Mouse (Mus musculus): ENCODE data around the gene 2410004P03Rik. TPM values are rescaled to one million over a fixed set of nuclear protein-coding genes. Genes with fewer than 3 reads are reported as not detected.

2410004P03Rik gene
- not detected for total RNA-seq (2021)
- long read RNA-seq, experiment 1: 0 reads
- long read RNA-seq, experiment 2: 0 reads

DNA sequence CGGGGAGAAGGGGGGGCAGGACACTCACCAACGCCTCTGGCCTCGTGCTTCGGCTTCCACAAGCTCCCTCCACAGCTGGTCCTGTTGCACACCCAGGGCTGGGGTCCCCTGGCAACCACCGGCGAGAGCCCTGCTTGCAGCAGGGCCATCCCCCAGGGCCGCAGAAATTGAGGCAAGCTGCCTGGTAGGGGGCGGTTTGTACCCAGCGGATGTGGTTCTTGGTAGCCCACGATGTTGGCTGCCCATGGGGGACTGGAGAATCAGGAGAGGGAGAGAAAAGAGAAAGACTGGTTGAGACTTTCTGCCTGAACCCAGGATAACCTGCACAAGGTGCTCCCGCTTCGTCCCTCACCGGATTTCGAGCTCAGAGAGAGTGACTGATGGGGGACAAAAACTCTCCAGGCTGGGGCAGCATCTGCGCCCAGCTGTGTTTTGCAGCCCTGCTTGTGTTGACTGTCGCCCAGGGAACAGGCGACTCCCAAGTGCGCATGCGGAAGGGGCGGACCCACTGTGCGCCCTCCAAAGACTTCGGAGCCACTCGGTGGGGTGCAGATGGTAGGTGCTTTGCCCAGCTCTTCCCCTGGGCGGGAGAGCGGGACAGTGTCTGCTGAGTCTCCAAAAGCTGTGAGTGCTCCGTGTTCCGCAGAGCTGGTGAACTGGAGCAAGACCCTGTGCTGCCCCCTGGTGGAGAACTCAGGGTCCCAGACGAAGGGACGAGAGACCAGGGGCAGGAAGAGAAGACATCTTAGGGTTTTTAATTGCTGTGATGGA is at the start of gene 2410004P03Rik:
Gene 2410004P03Rik, minus strand, starts transcription at position 628 of the 771 bp plus-strand sequence.
- peak; percentile 77 to 83 for DNase-seq (ENCODE audit: low spot score in 2 of 2)

DNA sequence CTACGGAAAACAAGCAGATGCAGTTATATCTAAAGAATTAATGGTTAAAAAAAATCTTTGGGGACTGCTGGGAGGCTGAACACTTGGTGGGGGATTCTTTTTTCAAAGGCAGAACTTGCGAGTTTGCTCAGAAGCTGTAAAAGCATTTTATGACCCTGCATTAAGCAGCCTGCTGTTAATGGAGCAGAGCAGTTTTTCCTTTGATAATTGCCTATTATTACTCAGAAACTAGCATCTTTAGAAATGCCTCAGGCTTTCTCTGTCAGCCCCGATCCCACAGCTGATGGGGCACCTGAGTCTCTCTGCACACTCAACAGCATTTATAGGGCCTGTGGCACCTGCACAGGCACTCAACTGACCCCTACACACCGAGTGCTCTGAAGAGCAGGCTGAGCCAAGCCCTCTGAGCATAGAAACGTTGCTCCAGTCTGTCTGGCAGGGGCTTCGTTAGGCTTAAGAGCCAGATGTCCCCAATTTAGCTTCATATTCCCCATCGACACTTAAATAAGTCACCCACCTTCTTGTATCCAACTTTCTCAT is 49.7 kb upstream of the 2410004P03Rik start:
- no peak for DNase-seq (ENCODE audit: low spot score in 2 of 2)

DNA sequence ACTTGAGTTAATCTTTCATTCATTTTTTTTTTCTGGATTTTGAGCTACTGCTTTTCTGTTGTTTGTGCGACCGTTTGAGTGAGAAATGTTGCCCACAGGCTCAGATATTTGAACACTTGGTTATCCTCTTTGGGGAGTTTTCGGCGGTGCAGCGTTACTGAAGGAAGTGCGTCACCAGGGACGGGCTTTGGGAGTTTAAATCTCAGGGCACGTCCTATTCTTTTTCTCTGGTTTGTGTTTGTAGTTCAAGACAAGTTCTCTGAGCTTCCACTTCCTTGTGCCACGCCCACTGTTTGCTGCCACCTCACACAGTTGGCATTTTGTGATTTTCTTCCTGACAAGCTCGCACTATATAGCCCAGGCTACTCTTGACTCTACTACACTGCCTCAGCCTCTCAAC is 47.0 kb upstream of the 2410004P03Rik start:
- DNase-seq (ENCODE audit: low spot score in 2 of 2): no peak

DNA sequence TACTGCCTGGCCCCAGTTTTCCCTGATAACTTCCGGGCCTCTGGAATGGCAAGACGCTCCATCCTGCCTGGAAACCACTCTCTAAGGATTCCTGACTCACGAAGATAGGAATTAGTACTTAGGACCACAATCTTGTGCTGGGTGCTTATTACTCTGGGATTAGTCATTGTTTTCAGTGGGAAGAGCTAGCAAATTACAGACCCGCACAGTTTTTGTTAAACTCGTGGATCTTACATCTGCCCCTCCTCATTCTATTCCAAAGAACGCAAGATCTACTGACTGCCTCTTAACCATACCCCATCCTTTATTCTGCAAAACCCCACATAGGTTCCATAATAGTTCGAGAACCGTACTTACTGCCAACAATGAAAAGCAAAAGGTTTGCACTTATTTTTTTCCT is 45.6 kb upstream of the 2410004P03Rik start:
- no peak for DNase-seq (ENCODE audit: low spot score in 2 of 2)

DNA sequence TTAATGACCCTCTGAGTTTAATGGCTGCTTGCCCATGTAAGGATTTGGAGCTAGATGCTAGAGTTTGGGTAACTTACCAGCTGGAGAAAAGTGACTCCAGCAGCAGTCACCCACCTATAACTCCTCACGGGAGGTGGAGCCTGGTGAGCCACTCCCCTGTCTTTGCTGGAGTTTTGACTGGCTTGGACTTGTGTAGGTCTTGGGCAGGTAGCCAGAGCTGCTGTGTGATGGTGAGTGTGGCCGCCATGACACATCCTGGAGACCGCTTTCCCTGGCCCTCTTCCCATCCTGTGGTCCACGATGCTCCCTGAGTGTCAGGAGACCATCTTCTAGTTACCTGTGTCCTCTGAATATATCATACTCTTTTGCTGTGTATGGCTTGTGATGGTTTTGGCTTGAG is 44.2 kb upstream of the 2410004P03Rik start:
- no peak for DNase-seq (ENCODE audit: low spot score in 2 of 2)

DNA sequence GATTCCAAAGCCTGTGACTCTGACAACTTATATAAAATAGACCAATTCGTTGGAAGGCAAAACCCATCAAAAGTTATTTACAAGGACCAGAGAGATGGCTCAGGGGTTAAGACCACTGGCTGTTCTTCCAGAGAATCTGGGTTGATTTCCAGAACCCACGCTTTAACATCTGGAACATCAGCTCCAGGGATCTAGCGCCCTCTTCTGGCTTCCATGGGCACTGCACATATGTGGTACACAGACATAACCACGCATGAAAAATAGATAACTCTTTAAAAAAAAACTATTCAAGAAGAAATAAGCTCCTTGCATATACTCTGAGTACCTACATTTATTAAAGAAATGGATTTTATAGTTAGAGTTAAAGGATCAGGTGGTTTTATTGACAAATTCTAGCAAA is 43.2 kb upstream of the 2410004P03Rik start:
- no peak for DNase-seq (ENCODE audit: low spot score in 2 of 2)

DNA sequence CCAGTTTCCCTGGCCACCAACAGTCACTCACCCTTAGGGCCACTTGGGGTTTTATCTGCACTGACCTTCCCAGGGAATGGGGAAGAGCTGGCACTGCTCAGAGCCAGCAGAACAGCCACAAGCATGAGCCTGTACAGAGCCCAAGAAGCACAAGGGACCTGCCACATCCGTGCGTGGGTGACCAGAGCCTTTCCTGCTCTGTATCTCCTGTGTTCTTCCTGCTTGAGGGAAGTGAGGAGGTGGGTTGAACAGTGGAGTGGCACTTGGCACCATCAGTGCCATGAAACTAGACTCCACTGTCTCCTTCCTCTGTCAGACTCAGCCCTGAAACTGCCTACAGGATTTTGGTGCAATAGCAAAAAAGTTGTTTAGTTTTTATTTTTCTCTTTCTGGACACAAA is 41.1 kb upstream of the 2410004P03Rik start:
- no peak for DNase-seq (ENCODE audit: low spot score in 2 of 2)

DNA sequence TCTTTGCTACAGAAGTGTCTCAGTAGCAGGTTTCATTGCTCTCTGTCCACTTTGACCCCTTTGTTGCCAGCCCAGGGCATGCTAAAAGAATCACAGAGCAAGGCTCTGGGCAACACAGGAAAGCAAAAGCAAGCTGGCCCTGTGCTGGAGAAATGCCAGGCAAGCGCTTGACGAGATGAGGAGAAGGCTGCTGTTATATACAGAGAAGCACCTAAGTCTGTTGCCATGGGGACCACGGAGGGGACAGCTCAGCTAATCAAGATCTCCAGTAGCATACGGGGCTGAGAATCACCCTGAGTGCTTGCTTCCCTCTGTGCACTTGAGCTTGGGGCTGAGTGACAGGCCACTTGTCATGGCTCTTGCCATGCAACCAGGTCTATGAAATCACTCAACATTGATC is 39.5 kb upstream of the 2410004P03Rik start:
- no peak for DNase-seq (ENCODE audit: low spot score in 2 of 2)

DNA sequence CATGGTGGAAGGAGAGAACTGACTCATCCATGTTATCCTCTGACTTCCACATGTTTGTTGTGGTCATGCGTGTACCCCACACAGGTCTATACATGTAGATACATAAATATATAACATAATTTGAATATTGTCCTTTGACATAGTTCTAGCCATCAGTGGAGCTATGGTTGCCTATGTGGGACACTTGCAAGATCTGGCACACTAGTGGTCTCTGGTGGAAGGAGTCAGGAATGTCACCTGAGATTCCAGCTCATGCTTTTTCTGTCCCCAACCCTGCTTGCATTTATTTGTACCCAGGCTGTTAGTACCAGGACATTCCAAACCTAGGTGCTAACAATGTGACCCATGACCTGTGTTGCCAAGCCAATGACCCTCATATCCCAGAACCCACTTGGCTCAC is 38.3 kb upstream of the 2410004P03Rik start:
- DNase-seq (ENCODE audit: low spot score in 2 of 2): no peak

DNA sequence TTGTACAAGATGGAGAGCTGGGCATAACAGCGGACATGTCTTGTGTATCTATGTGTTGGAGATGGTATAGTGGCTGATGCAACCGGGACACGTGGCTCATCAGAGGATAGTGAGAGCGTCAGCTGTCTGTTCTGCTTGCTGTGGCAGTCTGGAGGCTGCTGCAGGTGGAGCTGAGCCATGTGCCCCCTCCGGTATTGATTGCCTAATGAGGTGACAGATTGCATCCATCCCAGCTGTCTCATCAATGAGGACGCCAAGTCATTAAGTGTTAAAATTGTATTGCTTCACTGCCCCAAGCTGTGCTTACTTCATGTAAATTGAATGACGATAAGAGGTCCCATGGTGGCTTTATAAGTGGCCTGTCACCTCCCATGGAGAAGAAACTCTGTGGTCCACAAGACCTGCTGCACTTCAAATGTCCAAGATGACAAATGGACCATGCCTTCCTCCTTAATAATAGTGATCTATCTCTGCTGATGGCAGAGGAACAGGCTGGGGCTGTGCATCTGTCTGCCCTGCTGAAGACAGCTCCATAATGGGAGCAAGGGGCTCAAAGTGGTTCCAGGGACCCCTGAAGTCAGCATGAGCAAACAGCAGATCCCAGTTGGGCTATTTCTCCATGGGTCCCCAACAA is 37.6 kb upstream of the 2410004P03Rik start:
- no peak for DNase-seq (ENCODE audit: low spot score in 2 of 2)

DNA sequence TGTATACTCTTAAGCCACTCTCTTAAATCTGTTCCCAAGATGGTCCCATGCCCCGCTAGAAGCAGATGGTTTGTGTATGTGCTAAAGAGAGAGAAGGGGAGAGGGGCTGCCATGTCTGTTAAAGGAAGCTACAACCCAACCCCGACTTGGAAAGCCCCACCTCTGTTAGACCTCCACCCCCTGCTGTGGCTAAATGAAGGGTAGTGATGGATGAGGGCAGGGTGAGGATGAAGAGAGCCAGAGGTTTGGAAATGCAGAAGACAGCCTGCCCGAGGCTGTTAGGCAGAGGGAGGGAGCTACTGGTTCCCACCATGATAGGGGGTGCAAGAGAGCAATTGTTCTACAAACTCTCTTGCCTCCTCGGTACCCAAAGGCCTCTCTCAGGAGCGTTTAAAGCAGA is 31.8 kb upstream of the 2410004P03Rik start:
- no peak for DNase-seq (ENCODE audit: low spot score in 2 of 2)

DNA sequence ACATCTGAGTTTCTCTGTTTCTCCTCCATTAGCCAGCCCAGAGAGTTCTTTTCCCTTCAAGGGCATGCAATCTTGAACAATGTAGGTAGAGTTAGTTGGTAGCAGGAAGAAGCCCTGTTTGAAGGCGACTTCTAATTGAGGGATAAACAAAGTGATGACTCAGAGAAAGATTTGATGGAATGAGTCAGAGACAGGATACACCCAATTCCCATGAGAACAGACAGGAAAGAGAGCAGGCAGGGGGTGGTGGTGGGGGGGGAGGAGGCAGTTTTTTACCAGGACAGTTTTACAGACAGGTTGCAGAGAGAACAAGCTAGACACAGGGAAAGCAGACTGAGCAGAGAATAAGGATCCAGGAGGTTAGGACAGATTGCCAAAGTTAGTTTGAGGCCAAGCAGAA is 29.0 kb upstream of the 2410004P03Rik start:
- DNase-seq (ENCODE audit: low spot score in 2 of 2): no peak

DNA sequence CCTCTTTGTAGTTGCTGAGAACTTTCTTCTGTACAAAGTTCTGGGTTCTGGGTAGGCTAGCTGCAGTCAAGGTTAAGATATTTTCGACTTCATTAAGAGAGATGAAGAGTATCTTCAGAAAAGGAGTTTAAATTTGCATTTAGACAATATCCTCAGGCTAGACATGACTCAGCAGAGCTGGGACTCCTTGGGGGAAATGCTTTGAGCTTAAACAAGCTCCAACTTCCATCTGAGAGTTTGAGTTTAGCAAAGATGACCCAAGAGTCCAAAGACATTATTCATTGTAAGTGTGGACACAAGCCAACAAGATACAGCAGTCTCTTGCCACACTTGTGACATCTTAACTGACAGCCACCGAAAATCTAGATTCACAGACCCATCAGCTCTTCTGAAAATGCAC is 27.9 kb upstream of the 2410004P03Rik start:
- DNase-seq (ENCODE audit: low spot score in 2 of 2): no peak

DNA sequence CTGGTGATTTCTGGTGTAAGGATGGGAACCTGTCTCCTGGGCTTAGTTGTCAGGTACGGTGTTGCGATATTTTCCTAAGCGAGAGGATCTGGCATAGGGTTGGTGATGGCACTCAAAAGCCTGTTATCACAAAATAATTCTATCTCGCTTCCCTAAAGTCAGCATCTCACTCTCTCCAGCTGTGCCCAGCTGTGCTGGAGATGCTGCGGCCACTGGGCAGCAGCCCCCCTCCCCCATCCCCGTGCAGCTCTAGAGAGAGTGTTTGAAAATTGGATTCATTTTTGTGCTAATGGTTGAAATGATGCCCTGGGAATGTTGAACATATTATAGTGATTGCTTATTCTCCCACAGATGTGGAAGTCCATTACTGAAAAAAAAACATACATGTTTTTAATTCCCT is 26.7 kb upstream of the 2410004P03Rik start:
- no peak for DNase-seq (ENCODE audit: low spot score in 2 of 2)

DNA sequence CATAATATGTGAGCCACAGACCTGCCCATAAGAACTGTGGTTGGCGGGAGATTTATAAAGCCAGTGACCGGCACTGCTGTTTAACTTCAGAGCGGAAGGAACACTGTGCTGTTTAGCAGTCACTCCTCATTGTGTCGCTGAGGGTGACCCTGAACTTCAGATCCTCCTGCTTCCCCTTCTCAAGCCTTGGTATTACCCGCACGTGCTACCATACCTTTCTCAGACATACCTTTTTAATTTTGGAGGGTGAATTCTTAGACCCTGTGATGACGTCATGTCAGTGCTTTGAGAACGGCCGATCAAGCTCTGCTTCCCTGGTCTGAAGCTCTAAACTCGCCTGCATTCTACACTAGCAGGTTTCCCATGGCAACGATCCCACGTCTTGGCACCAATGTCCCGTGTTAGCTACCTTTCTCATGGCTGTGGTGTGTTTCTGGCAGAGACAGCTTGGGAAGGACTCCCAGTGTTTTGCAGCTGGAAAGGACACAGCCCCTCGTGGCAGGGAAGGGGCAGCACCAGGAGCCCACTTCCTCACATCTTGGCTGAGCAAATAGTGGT is 25.6 kb upstream of the 2410004P03Rik start:
- no peak for DNase-seq (ENCODE audit: low spot score in 2 of 2)

DNA sequence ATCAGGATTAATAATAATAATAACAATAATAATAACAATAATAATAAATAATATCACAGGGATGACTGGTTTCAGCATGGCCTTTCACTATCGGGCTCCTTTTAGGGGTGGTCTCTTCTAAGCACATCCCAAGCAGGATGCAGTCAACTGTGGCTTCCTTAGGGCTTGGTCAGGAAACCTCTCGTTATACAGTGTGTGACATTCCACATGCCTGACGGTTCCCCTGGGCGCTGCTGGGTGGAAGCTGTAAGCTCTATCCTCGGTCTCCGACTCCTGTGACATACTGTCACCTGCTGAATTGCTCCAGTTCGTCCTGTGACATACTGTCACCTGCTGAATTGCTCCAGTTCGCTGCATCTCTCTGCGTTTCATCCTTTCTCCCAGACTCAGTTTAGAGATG is 25.0 kb upstream of the 2410004P03Rik start:
- DNase-seq (ENCODE audit: low spot score in 2 of 2): no peak

DNA sequence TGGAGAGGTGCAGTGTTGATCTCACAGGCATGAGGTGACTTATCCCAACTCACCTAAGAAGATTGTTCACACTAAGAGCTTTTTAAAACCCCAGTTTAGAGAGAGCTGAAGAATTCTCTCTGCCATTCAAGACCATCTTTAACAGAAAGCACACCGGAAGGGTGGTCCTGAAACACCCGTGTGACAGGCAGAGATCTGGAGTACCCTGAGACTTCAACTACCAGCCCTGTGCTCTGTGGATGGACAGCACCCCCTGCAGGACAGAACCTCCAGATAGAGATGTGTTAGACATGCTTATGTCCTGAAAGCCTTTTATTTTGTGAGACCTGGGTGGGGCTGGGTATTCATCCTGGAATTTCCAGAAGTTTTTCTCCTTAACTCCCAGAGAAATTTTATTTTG is 23.6 kb upstream of the 2410004P03Rik start:
- DNase-seq (ENCODE audit: low spot score in 2 of 2): peak in 1 of 2 experiments; percentile 14

DNA sequence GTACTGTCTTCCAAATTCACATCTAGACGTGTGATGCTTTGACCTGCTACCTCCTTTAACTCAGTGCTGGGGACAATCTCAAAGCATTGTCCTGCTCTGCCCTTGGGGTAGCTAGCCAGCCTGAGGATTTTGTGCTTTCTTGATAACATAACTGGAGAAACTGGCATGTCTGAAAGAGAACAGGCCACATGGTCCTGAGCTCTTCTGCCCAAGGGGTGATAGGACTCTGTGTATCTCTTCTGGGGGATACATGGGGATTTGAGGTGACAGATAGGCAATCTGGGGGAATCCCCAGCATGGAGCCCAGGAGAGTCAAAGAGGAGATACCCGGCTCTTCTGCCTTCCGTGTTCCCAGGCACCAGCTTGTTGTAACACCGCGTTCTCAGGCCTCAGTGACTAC is 23.1 kb upstream of the 2410004P03Rik start:
- DNase-seq (ENCODE audit: low spot score in 2 of 2): no peak

DNA sequence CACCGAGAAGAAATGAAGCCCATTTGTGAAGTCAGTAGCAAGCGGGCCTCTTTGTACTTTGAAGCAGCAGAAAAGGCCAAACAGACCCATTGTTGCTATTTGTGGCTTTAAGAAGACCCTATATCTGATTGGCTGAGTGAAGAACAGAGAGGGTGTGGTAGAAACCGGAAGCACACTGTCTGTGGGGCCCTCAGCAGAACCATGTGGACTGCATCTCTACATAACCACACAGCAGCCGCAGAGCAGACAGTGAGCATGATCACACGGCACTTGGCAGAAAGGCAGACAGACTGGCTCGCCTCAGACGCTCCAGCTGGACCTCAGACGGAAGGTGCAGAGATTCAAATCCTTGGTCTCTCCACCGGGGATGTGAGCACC is 21.9 kb upstream of the 2410004P03Rik start:
- DNase-seq (ENCODE audit: low spot score in 2 of 2): no peak

DNA sequence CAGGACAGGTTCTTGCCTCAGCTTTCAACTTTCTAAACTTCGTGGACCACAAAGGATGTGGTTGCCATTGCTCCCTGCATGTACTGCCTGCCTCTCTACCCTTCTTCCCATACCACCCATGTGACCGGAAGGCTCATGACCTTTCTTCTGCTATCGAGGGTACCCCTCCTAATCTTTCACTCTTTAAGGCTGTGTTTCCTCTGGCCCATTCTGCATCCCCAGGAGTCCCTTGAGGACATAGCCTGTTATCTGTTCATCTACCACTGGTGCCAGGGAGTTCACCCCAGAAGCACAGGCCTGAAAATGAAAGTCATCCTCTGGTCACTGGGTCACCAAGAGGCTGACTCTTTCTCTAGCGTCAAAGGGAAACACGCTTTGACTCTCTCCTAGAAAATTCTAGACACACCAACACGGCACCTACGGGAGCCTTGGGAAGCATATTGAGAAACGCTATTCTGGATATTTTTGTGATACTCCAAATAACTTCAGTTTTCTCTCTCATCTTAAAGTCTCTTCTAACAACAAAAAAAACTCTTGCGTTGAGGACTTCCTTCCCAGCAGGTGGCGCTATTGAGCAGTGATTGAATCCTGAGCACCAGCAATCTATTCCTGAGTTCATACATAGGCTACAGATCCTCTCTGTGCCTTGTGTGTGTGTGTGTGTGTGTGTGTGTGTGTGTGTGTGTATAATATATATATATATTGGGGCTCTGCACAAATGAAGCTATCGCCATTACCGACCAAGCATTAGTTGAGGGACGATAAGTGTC is 21.4 kb upstream of the 2410004P03Rik start:
- peak; percentile 68 to 76 for DNase-seq (ENCODE audit: low spot score in 2 of 2)

DNA sequence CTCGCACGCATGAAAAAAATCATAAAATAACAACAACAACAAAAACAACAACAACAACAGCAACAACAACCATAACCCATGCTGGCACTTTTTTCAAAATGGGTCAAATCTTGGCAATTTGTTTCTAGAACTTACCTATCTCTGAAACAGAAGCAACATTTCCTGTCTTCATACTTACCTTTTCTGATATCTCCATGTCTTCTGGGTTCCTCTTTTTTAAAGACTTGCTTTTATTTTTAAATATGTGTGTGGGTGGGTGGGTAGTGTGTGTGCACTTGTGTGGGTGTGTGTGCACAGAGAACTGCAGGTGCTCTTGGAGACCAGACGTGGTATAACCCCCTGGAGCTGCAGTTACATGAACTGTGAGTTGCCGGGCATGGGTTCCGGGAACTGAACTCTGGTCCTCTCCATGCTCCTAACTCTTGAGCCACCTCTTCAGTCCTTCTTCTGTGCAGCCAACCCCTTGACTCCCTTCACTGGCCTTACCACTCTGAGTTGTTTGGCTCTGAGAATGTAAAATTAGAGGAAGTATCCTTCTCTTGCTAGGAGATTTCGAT is 13.1 kb upstream of the 2410004P03Rik start:
- DNase-seq (ENCODE audit: low spot score in 2 of 2): no peak
